Mouse (Mus musculus) forebrain, embryonic 10.5 days (tissue): ENCODE data around the gene Polr3gl. TPM values are rescaled to one million over a fixed set of nuclear protein-coding genes. Genes with fewer than 3 reads are reported as not detected.
A peak's percentile ranks its signal among the peaks of the same experiment; 100 is the strongest.

ENCODE experiments used
- DNase-seq: peaks from one replicate; pipeline ENCODE4 v3.0.0-alpha.2; 2017; ENCODE audit warnings: low spot score; ENCODE audit errors: extremely low spot score
- H3K27ac ChIP-seq: fragments of 300-500 bp; sonication (generic); 2 replicates; pipeline ENCODE4 v1.5.1; 2016; ENCODE audit warnings: mild to moderate bottlenecking
- H3K27me3 ChIP-seq: fragments of 300-500 bp; sonication (generic); 2 replicates; pipeline ENCODE4 v1.6.1; 2016; ENCODE audit warnings: mild to moderate bottlenecking; ENCODE audit not compliant: poor library complexity, severe bottlenecking
- H3K36me3 ChIP-seq: fragments of 300-500 bp; sonication (generic); replicated peaks from 2 replicates; pipeline ENCODE4 v1.6.1; 2016; ENCODE audit warnings: mild to moderate bottlenecking, moderate library complexity
- H3K4me1 ChIP-seq: fragments of 300-500 bp; sonication (generic); 2 replicates; pipeline ENCODE4 v1.6.1; 2016
- H3K4me3 ChIP-seq: fragments of 300-500 bp; sonication (generic); 2 replicates; pipeline ENCODE4 v1.5.1; 2016; ENCODE audit warnings: mild to moderate bottlenecking, moderate library complexity
- H3K9me3 ChIP-seq: fragments of 300-500 bp; sonication (generic); 2 replicates; pipeline ENCODE4 v1.6.1; 2016; ENCODE audit warnings: mild to moderate bottlenecking, moderate library complexity
- WGBS: fragments of 180-500 bp; shearing (Covaris S2); methylation state at CpG from one replicate; pipeline ENCODE4 v1.1.7; 2016; 5-methylcytosine and 5-hydroxymethylcytosine counted together
- polyA plus RNA-seq: library from polyadenylated mRNA; unstranded; fragments of >200 nt; fragmentation: Nextera tagmentation; extraction: Ambion mirVana; gene quantifications from 2 replicates; pipeline ENCODE4 v1.2.1, GENCODE M21; 2016

The Polr3gl gene
- polyA plus RNA-seq, 1 experiment from 2014 or later: 23.8 TPM

GRCm38 (mm10) chr3:96555999-96556614 is 37.9 kb downstream of the Polr3gl start:
- no peaks in the 10 kb centered on the region for H3K27me3 ChIP-seq
- DNase-seq: no peak
- H3K9me3 ChIP-seq: no peaks in the 10 kb centered on the region
- 0 out of 2 replicates have a peak overlapping the region, but pooled peaks have one; percentile 69 for H3K4me3 ChIP-seq
- H3K36me3 ChIP-seq: peaks cover 21% of the 10 kb centered on the region
- WGBS: 85% methylated on average over 15 of the region's 15 CpGs
- peaks cover 61% of the 10 kb centered on the region for H3K4me1 ChIP-seq
- peak overlapping the region; percentile 88; the same call in 1 of the 2 replicates for H3K27ac ChIP-seq

DNA sequence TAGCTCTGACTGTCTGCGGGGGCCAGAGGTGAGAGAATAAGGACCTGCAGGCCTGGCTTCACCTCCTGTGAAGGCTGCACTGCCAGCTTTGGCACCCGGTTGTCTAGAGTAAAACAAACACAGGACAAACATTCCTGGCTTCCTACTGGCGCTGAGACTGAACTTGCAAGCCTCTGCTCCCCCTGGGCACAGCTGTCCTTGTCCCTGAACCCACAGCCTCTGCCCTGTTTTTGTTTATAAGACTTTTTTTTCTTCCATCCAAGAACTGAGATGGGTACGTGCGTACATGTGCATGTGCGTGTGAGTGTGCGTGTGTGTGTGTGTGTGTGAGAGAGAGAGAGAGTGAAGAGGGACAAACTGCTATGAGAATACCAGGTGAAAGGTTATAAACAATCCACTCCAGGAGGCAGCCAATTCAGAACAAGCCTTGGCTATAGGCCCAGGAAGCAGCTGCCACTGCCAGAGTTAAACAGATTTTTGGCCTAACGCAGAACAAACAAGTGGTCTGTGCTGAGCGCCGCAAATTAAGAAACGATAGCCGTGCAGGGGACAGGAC is 38.9 kb downstream of the Polr3gl start:
- Histone ChIP-seq H3K27ac (peak overlapping the region; percentile 63), H3K4me3 (no peak overlapping the region), H3K9me3 (no peaks in the 10 kb centered on the region), H3K36me3 (peaks cover 11% of the 10 kb centered on the region), H3K27me3 (no peaks in the 10 kb centered on the region), H3K4me1 (peaks cover 57% of the 10 kb centered on the region)
- WGBS: 61% methylated on average over 12 of the region's 12 CpGs
- no peak for DNase-seq

DNA sequence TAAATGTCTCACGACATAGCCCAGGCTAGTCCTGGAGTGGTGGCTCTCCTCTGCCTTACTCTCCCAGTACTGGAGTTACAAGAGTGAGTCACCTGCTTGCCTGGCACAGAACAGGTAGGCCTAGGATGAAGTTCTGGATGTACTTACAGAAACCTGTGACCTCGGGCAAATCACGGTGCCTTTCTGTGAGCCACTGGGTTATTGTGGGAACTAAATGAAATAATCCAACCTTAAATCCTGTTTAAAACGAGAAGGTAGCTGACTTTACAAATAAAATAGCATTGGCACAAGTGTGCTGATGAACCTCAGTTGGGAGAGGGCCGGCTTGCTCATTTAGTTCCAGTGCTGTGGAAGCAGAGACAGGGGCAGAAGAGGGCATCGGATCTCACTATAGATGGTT is 39.7 kb downstream of the Polr3gl start:
- DNase-seq: no peak
- peaks cover 2% of the 10 kb centered on the region for H3K36me3 ChIP-seq
- H3K27ac ChIP-seq: no peak overlapping the region
- H3K4me3 ChIP-seq: no peak overlapping the region
- peaks cover 49% of the 10 kb centered on the region for H3K4me1 ChIP-seq
- no peaks in the 10 kb centered on the region for H3K9me3 ChIP-seq
- WGBS: 81% methylated on average over 6 of the region's 6 CpGs
- H3K27me3 ChIP-seq: no peaks in the 10 kb centered on the region

DNA sequence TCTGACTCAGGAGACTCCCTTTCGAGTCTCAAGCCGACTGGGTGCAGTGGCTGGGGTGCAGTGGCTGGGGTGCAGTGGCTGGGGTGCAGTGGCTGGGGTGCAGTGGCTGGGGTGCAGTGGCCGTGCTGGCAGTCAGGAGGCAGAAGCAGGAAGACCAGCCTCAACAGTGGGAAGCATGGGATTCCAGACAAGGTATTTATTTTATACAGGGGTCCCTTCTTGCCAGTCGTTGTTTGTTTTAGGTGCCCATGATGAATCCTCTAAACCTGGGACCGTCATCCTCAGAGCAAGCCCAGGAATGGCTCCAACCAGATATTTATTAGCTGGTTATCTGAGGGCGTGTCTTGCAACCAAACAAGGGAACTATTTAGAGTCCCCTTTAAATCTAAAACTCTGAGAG is 40.4 kb downstream of the Polr3gl start:
- Histone ChIP-seq H3K27me3 (no peaks in the 10 kb centered on the region), H3K36me3 (no peaks in the 10 kb centered on the region), H3K27ac (no peak overlapping the region), H3K4me1 (peaks cover 42% of the 10 kb centered on the region), H3K9me3 (no peaks in the 10 kb centered on the region), H3K4me3 (no peak overlapping the region)
- 89% methylated on average over 6 of the region's 6 CpGs for WGBS
- no peak for DNase-seq

DNA sequence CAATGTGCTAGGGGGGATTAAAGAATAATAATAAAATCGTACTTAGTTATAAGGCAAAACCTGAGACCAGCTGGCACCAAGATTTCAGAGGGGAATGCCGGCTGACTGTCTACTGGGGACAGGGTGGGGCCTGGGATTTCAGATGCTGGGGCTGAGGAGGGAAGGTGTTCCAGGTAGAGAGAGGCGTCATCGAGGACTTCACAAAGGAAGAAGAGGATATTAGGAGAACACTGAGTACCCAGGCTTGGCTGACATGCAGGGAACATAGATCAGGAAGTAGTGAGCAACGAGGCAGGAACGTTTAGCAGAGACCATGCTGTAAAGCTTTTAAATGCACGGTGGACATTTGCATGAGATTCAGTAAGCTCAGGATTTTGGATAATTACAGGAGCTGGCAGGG is 42.1 kb downstream of the Polr3gl start:
- H3K4me1 ChIP-seq: peaks cover 37% of the 10 kb centered on the region
- H3K4me3 ChIP-seq: no peak overlapping the region
- H3K27me3 ChIP-seq: peaks cover 8% of the 10 kb centered on the region; the same call in 1 of the 2 replicates
- H3K36me3 ChIP-seq: no peaks in the 10 kb centered on the region
- H3K9me3 ChIP-seq: no peaks in the 10 kb centered on the region
- no peak overlapping the region for H3K27ac ChIP-seq
- no peak for DNase-seq
- WGBS: 81% methylated on average over 7 of the region's 7 CpGs

GRCm38 (mm10) chr3:96551203-96551602 is 42.8 kb downstream of the Polr3gl start:
- no peaks in the 10 kb centered on the region for H3K9me3 ChIP-seq
- peak overlapping the region; percentile 31; the same call in 1 of the 2 replicates for H3K27ac ChIP-seq
- peaks cover 31% of the 10 kb centered on the region for H3K4me1 ChIP-seq
- WGBS: 26% methylated on average over 8 of the region's 8 CpGs
- no peak overlapping the region for H3K4me3 ChIP-seq
- peaks cover 11% of the 10 kb centered on the region; the same call in 1 of the 2 replicates for H3K27me3 ChIP-seq
- H3K36me3 ChIP-seq: no peaks in the 10 kb centered on the region
- no peak for DNase-seq

DNA sequence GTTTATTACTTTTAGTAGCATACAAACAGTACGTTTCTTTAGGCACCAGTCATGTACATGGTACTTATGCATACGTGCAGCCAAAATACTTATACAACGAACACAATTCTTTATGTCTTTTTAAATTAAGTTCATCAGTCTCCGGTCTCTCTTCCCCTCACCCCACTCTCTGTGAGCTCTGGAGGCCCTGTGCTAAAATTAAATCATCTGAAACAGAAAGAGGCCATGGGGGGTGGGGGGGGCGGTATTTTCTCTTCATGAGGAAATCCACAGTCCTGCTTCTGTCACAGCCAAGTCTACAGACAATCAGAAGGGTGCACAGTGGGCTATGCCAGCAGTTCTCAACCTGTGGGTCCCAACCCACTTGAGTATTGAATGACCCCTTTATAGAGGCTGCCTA is 44.6 kb downstream of the Polr3gl start:
- Histone ChIP-seq H3K4me1 (peaks cover 18% of the 10 kb centered on the region), H3K4me3 (no peak overlapping the region), H3K27me3 (peaks cover 15% of the 10 kb centered on the region), H3K9me3 (no peaks in the 10 kb centered on the region), H3K27ac (no peak overlapping the region), H3K36me3 (no peaks in the 10 kb centered on the region)
- 89% methylated on average over 5 of the region's 5 CpGs for WGBS
- DNase-seq: no peak

- no peak overlapping the region for H3K4me3 ChIP-seq
- H3K36me3 ChIP-seq: no peaks in the 10 kb centered on the region
- 84% methylated on average over 7 of the region's 7 CpGs for WGBS
- H3K27me3 ChIP-seq: peaks cover 15% of the 10 kb centered on the region
- H3K9me3 ChIP-seq: no peaks in the 10 kb centered on the region
- H3K4me1 ChIP-seq: peaks cover 18% of the 10 kb centered on the region
- no peak for DNase-seq
- H3K27ac ChIP-seq: no peak overlapping the region
Observed at GRCm38 (mm10) chr3:96548824-96549223, 45.2 kb downstream of the Polr3gl start.

- Histone ChIP-seq H3K4me3 (peak overlapping the region; percentile 36), H3K36me3 (no peaks in the 10 kb centered on the region), H3K27me3 (peaks cover 25% of the 10 kb centered on the region), H3K9me3 (no peaks in the 10 kb centered on the region), H3K4me1 (peaks cover 18% of the 10 kb centered on the region), H3K27ac (no peak overlapping the region)
- peak; percentile 77 for DNase-seq
- WGBS: 7% methylated on average over 14 of the region's 14 CpGs
Observed at GRCm38 (mm10) chr3:96547389-96547960, 46.5 kb downstream of the Polr3gl start.

DNA sequence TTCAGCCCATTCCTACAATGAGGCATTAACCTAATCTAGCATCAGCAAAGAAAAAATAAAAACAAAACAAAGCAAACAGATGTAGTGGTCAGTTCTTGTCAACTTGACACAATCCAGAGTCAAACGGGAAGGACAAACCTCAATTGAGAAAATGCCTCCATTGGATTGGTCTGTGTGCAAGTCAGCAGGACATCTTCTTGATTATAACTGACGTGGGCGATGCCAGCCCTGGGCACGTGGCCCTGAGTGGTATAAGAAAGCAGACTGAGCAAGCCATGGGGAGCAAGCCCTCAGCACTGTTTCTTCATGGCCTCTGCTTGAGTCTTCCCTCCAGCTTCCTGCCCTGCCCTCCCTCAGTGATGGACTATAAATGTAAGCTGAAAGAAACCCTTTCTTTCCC is 47.1 kb downstream of the Polr3gl start:
- H3K4me1 ChIP-seq: peaks cover 18% of the 10 kb centered on the region
- DNase-seq: no peak
- 56% methylated on average over 4 of the region's 4 CpGs for WGBS
- H3K4me3 ChIP-seq: peak overlapping the region; percentile 16; the same call in 1 of the 2 replicates
- peaks cover 31% of the 10 kb centered on the region for H3K27me3 ChIP-seq
- no peak overlapping the region for H3K27ac ChIP-seq
- H3K9me3 ChIP-seq: no peaks in the 10 kb centered on the region
- H3K36me3 ChIP-seq: no peaks in the 10 kb centered on the region

DNA sequence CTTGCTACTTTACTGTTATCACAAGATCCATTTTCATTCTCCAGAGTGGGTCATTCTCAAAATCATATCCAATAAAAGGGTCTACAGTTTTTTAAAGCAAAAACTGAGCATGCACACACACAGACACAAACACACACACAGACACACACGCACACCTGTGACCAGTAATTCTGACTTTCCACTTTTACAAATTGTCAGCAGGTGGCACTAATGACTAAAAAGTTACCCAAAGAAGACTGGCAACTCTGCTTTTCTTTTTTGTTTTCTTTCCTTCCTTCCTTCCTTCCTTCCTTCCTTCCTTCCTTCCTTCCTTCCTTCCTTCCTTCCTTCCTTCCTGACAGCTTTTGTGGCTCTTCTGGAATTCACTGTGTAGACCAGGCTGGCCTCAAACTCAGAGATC is 48.4 kb downstream of the Polr3gl start:
- no peaks in the 10 kb centered on the region for H3K36me3 ChIP-seq
- WGBS: 52% methylated on average over 1 of the region's 1 CpGs
- H3K27ac ChIP-seq: no peak overlapping the region
- peaks cover 35% of the 10 kb centered on the region for H3K27me3 ChIP-seq
- no peak for DNase-seq
- no peaks in the 10 kb centered on the region for H3K9me3 ChIP-seq
- peaks cover 19% of the 10 kb centered on the region for H3K4me1 ChIP-seq
- no peak overlapping the region for H3K4me3 ChIP-seq

DNA sequence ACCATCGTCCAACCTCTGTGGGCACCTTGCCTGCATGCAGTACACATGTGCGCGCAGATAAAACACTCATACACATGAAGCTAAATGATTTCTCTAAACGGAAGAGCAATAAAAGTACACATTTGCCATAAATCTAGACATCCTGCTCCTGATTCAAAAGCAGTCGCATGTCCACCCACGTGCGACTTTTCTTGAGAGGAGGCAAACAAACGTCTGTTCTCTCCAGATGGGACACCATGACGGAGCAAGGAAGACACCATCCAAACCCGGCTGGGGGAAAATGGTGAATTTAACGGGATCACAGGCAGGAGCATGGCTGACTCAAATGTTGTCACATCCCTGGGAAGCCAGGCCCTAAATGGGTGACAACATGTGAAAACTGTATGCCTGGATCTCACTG is 50.6 kb downstream of the Polr3gl start:
- Histone ChIP-seq H3K9me3 (no peaks in the 10 kb centered on the region), H3K27me3 (peaks cover 33% of the 10 kb centered on the region), H3K27ac (no peak overlapping the region), H3K4me3 (no peak overlapping the region), H3K36me3 (no peaks in the 10 kb centered on the region), H3K4me1 (peaks cover 29% of the 10 kb centered on the region)
- DNase-seq: no peak
- WGBS: 87% methylated on average over 11 of the region's 11 CpGs

DNA sequence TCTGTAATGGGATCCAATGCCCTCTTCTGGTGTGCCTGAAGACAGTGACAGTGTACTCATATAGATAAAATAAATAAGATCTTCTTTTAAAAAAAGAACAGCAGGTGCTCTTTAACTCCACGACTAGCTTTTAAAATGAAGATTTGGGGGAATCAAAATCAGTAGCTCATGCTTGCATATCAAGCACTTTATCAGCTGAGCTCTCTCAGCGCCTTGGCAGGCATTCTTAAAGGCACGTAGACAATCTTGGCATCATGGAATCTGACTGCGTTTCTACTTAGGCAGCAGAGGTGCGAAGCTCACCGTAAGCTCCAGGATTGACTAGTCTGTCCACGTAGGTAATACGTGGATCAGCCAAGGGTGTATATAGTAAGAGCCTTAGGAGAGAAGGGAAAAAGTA is 51.4 kb downstream of the Polr3gl start:
- Histone ChIP-seq H3K27ac (no peak overlapping the region), H3K4me3 (no peak overlapping the region), H3K27me3 (peaks cover 26% of the 10 kb centered on the region), H3K36me3 (no peaks in the 10 kb centered on the region), H3K9me3 (no peaks in the 10 kb centered on the region), H3K4me1 (peaks cover 26% of the 10 kb centered on the region)
- no peak for DNase-seq
- WGBS: 78% methylated on average over 8 of the region's 8 CpGs
